Mouse (Mus musculus) heart, adult 2 months (tissue): Measurements from ENCODE around the gene Rfc2. TPM values are rescaled to one million over a fixed set of nuclear protein-coding genes. Genes with fewer than 3 reads are reported as not detected.

Experiments used
- DNase-seq, 2 experiments: peaks; one replicate each; pipeline ENCODE4 v3.0.0; 2021
- H3K27ac ChIP-seq: fragments of 200-600 bp; 2 replicates; pipeline ENCODE4 v1.8.1; 2022
- H3K27me3 ChIP-seq: fragments of 200-500 bp; 2 replicates; pipeline ENCODE4 v1.6.1; 2012; ENCODE audit warnings: mild to moderate bottlenecking, low read length, inconsistent platforms, mixed read lengths; ENCODE audit not compliant: control insufficient read depth, insufficient read depth
- H3K36me3 ChIP-seq: fragments of 200-500 bp; 2 replicates; pipeline ENCODE4 v1.6.1; 2012; ENCODE audit warnings: low read length, inconsistent platforms; ENCODE audit not compliant: control insufficient read depth, insufficient read depth
- H3K4me1 ChIP-seq: fragments of 200-500 bp; 2 replicates; pipeline ENCODE4 v1.6.1; 2011; ENCODE audit warnings: low read length; ENCODE audit not compliant: control insufficient read depth, insufficient read depth
- H3K4me3 ChIP-seq: fragments of 200-600 bp; 2 replicates; pipeline ENCODE4 v1.8.1; 2022
- H3K79me2 ChIP-seq: fragments of 200-500 bp; replicated peaks from 2 replicates; pipeline ENCODE4 v1.6.1; 2012; ENCODE audit warnings: mild to moderate bottlenecking, inconsistent platforms, low read length, moderate library complexity, mixed read lengths; ENCODE audit not compliant: control insufficient read depth, insufficient read depth
- H3K9ac ChIP-seq: fragments of 200-500 bp; 2 replicates; pipeline ENCODE4 v1.6.1; 2012; ENCODE audit warnings: low read depth, mild to moderate bottlenecking, control low read depth, inconsistent platforms, low read length, mixed read lengths
- CTCF ChIP-seq: fragments of 200-600 bp; IDR thresholded peaks from 2 replicates; pipeline ENCODE4 v1.8.1; 2022; ENCODE audit warnings: antibody characterized with exemption, mild to moderate bottlenecking, moderate library complexity
- EP300 ChIP-seq: fragments of 200-500 bp; IDR thresholded peaks from 2 replicates; pipeline ENCODE4 v1.6.1; 2011; ENCODE audit warnings: low read depth, low read length, control low read depth; ENCODE audit not compliant: insufficient read depth
- POLR2A ChIP-seq: fragments of 200-500 bp; IDR thresholded peaks from 2 replicates; pipeline ENCODE4 v1.6.1; 2011; ENCODE audit warnings: mild to moderate bottlenecking, low read depth, low read length, control low read depth; ENCODE audit not compliant: insufficient read depth
- WGBS: fragments of 180-500 bp; shearing (Covaris S2); methylation state at CpG from one replicate; pipeline ENCODE4 v1.1.7; 2018; 5-methylcytosine and 5-hydroxymethylcytosine counted together
- intact Hi-C: fragments of 180-260 bp; cut with DNase I; formaldehyde crosslinking; loops from one replicate; pipeline ENCODE4 v1.15.1; 2025
- polyA plus RNA-seq: library from polyadenylated mRNA; depleted of rRNA; stranded (reverse); fragments of >200 nt; gene quantifications from 2 replicates; pipeline ENCODE4 v1.2.3, GENCODE M21; 2012
- total RNA-seq, 2 experiments: library from RNA; stranded (reverse); gene quantifications; 2 replicates each; pipeline ENCODE4 v1.2.3; 2021

Gene Rfc2
- total and polyA plus RNA-seq, 3 experiments, result 21.0 to 32.5 (median 24.6) TPM

DNA sequence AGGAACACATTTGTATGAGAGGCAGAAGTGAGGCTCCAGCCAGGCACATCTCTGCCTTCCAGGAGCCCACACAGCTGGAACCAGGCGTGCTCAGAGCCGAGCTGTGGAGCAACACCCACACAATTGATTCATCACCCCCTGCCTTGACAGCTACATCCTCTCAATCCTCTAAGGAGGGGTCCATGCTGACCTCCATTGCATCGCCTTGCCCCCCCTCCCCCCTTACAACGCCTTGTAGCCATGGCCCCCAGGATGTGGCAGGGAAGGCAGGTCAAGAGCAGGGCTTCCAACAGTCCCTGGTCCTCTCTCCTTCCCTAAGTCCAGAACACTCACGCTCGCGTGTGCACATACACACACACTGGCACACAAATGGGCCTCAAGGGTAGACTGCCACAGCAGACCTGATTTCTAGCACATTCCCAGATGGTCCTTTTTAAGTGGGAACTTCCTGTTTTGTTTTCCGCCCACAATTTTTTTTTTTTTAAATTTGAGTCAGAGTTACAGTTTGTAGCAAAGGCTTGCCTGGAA is 12.1 kb upstream of the Rfc2 start:
- no peak for TF ChIP-seq EP300
- no peak for TF ChIP-seq CTCF
- TF ChIP-seq POLR2A, result no peak
- Histone ChIP-seq H3K79me2 (no peaks in the 10 kb centered on the region), H3K9ac (no peak overlapping the region), H3K36me3 (no peaks in the 10 kb centered on the region), H3K27ac (peak overlapping the region; percentile 46), H3K4me3 (no peak overlapping the region), H3K4me1 (peaks cover 15% of the 10 kb centered on the region), H3K27me3 (no peaks in the 10 kb centered on the region)
- intact Hi-C loops, result no loop called here
- 27% methylated on average over 8 of the region's 8 CpGs for WGBS
- DNase-seq, result peak; percentile 43 to 52

DNA sequence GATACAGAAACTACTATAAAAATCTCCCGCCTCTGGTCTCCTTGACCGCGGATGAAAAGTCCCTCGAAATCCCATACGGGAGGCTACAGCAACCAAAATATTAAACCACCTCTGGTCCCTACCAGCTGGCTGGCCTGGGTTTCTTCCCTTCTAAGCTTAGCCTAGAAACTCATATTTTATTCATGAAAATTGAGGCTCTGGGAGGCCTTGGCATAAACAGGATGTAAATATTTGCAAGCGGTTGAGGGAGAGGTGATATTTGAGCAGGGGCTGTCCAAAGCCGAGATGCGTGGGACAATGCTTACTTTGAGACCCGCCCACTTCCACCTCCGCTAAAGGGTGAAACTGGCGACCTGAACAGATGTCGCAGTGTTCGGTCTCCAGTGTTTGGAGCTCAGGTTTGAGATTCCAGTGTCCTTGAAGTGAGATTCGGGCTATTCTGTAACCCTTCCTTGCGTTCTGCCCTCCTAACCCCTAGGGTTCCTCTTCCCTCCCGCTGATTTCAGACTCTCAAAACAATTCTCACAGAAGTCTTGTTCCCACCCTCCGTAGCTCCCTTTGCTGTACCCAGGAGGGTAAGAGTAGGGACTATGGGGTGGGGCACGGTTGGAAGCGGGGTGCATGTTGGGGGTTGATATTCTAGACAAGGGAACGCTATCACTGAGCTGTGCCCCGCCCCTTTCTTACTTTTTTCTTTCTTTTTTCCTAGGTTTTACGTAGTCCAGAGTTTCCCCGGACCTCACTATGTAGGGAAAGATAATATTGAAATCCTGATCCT is 9.2 kb upstream of the Rfc2 start:
- H3K4me3 ChIP-seq, result peak overlapping the region; percentile 61
- no peaks in the 10 kb centered on the region for H3K79me2 ChIP-seq
- TF ChIP-seq POLR2A (peak; percentile 82), CTCF (no peak), EP300 (no peak)
- H3K36me3 ChIP-seq, result no peaks in the 10 kb centered on the region
- no peaks in the 10 kb centered on the region for H3K27me3 ChIP-seq
- WGBS, result under 1% methylated on average over 23 of the region's 23 CpGs
- DNase-seq, result peak; percentile 64 to 70
- intact Hi-C loops, result loop anchor here (1.0 kb wide), 1 partner anchor 20 kb away; the partner anchor contains the start of gene Clip2
- H3K9ac ChIP-seq, result peak overlapping the region; percentile 67
- H3K4me1 ChIP-seq, result peaks cover 15% of the 10 kb centered on the region
- H3K27ac ChIP-seq, result peak overlapping the region; percentile 93

DNA sequence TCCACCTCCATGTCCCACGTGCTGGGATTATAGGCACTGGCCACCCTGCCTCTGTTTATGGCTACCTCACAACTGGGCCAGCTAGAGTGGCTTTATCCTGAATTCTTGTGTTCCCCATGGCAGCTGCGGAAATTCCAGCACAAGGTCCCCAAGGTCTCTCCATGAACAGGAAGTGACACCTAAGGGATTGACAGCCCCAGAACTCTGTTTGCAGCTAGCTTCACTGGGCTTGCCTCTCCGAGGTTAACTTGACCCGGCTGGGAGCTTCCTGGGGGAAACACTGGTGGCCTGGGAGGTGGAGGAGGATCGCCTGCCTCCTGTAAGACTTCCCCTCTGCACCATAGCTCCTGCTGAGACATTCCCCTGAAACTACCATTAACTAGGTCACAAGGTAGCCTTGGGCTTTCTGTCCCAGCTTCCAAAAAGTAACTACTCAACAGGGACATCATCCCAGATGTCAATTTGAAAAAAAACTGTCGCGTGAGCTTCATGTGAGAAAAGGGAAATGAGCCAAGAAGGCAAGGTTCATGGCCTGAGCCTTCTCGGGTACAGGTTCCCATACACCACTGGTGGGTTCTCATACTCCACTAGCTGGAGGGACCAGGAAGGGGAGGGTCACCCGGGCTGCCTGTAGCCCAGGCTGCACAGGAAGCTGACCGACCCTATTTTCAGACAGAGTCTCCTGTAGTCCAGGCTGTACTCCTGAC is 8.5 kb upstream of the Rfc2 start:
- Histone ChIP-seq H3K27ac (peak overlapping the region; percentile 93), H3K36me3 (no peaks in the 10 kb centered on the region), H3K79me2 (no peaks in the 10 kb centered on the region), H3K9ac (peak overlapping the region; percentile 14; the same call in 1 of the 2 replicates), H3K4me3 (peak overlapping the region; percentile 61), H3K4me1 (peaks cover 15% of the 10 kb centered on the region), H3K27me3 (no peaks in the 10 kb centered on the region)
- peak; percentile 33 to 40 for DNase-seq
- intact Hi-C loops, result no loop called here
- WGBS, result 21% methylated on average over 10 of the region's 10 CpGs
- TF ChIP-seq EP300, result no peak
- TF ChIP-seq POLR2A, result no peak
- no peak for TF ChIP-seq CTCF

DNA sequence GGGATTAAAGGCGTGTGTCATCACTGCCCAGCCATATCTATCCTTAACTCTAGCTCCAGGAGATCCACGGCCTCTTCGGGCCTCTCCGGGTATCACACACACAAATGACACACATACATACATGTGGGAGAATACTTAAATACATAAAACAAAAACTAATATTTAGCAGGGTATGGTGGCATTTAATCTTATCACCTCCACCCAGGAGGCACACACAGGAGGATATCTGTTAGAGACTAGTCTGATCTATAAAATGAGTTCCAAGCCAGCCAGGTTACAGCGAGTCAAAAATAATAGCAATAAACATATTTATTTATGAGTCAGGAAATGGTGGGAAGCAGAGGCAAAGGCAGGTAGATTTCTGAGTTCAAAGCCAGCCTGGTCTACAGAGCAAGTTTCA is 5.3 kb upstream of the Rfc2 start:
- H3K4me1 ChIP-seq, result peaks cover 7% of the 10 kb centered on the region
- no peak for DNase-seq
- H3K4me3 ChIP-seq, result no peak overlapping the region
- no peak overlapping the region for H3K27ac ChIP-seq
- H3K27me3 ChIP-seq, result no peaks in the 10 kb centered on the region
- intact Hi-C loops, result no loop called here
- TF ChIP-seq EP300 (no peak), CTCF (no peak), POLR2A (no peak)
- no peaks in the 10 kb centered on the region for H3K79me2 ChIP-seq
- H3K36me3 ChIP-seq, result no peaks in the 10 kb centered on the region
- no peak overlapping the region for H3K9ac ChIP-seq
- WGBS, result 94% methylated on average over 5 of the region's 5 CpGs

DNA sequence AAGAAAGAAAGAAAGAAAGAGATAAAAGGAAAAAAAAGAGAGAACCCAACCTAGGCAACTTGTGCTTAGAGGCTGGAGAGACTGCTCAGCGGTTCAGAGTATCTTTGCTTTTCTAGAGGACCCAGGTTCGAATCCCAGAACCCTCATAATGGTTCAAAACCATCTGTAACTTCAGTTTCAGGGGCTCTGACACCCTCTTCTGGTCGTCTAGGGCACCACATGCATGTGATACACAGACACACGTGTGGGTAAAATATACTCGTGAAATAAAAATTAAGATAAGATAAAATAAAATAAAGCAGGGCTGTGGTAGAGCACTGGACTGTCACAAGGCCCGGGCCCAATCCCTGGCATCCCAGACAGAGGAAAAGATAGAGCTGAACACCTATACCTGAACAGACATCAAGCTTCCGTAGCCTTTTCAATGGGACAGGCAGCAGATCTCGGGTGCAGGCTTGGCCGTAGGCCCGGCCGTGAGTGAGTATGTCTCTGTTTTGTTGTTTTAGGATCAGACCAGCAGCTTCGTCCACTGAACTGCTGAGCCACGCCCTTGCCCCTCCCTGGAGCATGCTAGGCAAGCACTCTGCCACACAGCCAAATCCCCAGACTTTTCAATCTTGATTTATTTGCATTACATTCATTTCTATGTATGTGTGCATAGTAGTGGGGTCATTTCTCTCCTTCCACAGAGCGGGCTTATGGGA is 4.5 kb upstream of the Rfc2 start:
- Histone ChIP-seq H3K4me1 (peaks cover 5% of the 10 kb centered on the region), H3K4me3 (no peak overlapping the region), H3K79me2 (no peaks in the 10 kb centered on the region), H3K36me3 (no peaks in the 10 kb centered on the region), H3K9ac (no peak overlapping the region), H3K27ac (no peak overlapping the region), H3K27me3 (no peaks in the 10 kb centered on the region)
- 72% methylated on average over 14 of the region's 14 CpGs for WGBS
- TF ChIP-seq EP300 (no peak), POLR2A (no peak), CTCF (peak; percentile 29)
- intact Hi-C loops, result no loop called here
- DNase-seq, result no peak

DNA sequence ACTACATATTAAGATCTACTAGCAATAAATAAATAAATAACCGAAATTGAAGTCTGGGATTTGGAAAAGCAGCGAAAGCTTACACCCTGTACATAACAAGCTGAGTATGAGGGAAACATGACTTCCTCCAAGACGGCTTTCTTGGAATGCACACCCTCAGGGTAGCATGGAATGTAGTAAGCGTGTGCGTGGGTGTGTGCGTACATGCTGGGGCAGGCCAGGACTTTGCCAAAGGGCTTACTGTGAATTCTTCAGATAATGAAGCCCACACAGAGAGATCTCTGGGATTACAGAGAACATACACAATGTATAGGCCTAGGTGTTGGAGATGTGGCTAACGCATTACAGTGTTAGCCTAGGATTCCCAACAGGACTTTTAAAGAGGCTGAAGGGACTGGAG is 3.6 kb upstream of the Rfc2 start:
- DNase-seq, result no peak

More for the DNA sequence above, 3.6 kb upstream of the Rfc2 start:
- no peak overlapping the region for H3K4me3 ChIP-seq
- no peaks in the 10 kb centered on the region for H3K27me3 ChIP-seq
- H3K27ac ChIP-seq, result no peak overlapping the region
- intact Hi-C loops, result no loop called here
- TF ChIP-seq CTCF, result no peak
- peaks cover 4% of the 10 kb centered on the region for H3K4me1 ChIP-seq
- WGBS, result 80% methylated on average over 7 of the region's 7 CpGs
- H3K79me2 ChIP-seq, result no peaks in the 10 kb centered on the region
- H3K9ac ChIP-seq, result no peak overlapping the region
- H3K36me3 ChIP-seq, result no peaks in the 10 kb centered on the region
